Mouse (Mus musculus): ENCODE results near the gene 1300017J02Rik.

DNA sequence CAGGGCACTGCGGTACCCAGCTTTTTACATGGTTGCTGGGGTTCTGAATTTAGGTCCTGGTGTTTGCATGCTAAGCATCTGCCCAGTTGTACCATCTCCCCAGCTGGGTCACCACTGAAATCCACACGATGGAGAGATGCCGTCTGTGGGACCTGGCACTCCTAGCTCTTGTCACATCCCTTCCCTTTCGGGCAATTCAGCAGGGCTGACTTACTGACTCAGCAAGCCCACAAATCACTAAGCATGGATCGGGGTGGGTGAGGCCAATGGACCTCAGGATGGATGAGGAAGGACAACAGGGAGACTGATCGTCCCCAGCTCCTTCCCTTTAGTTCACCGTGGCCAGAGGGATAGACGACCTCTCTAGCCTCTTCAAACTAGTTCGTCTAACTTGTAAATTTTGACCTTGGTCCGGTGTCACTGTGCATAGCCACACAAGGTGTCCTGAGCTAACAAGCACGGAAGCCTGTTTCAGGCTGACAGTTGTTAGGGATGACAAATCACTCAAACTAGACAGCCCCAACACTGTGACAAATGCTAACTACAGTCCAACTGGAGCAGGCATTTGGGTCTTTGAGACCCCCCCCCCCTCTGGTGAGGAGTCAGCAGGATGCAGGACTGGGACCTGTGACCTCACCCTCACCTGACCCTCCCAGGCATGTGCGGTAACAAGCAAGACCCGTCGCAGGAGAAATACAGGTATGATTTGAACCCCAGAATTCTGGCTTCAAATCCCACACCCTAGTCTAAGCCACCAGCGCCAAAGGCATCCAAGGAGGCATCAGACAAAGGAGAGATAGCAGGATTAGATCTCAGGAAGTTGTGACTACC, 75.6 kb downstream of the 1300017J02Rik start:
- TF ChIP-seq POU5F1 (IDR thresholded peaks at IDR 0.05; ENCODE audit: borderline replicate concordance, low read length) (no peak), CTCF (conservative IDR thresholded peaks at IDR 0.05; ENCODE audit: low read length) (no peak), NANOG (IDR thresholded peaks at IDR 0.05; ENCODE audit: borderline replicate concordance, low read length) (no peak)
